In the genomic region with DNA sequence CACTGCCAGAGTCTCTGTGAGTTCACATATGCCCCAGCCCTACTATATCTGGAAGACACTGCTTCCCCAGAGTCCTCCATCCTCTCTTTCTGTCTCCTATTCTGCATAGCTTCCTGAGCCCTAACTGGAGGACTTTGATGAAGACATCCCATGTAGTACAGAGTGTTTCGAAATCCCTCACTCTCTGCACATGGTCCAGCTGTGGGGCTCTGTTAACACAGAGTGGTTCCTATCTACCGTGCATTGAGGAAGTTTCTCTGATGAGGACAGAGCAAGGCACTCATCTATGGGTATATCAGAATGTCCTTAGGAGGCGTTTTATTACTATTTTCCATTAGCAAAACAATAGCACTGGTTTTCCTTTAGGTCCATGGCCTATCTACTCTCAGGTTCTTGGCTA, we compare ENCODE assay signal across 19 mouse cellular contexts.
"Had no signal": no experiment of that assay in that cellular context is flagged by ENCODE, and none has a peak within 500 bp of the region (broad histone marks: within the 10 kb centered on the region; RNA-seq: fewer than 3 reads in every experiment).

No protein-coding gene starts in this region.

- H3K27ac ChIP-seq: intestine, embryonic 15.5 days; kidney, embryonic 15.5 days; left cerebral cortex, adult 2 months; liver, embryonic 14.5 days; midbrain, embryonic 10.5 days; midbrain, embryonic 13.5 days; stomach, embryonic 15.5 days had no signal

- ATAC-seq: intestine, embryonic 15.5 days; midbrain, embryonic 13.5 days; midbrain, embryonic 16.5 days had no signal

- H3K9ac ChIP-seq: intestine, embryonic 15.5 days; kidney, embryonic 15.5 days; liver, embryonic 14.5 days; midbrain, embryonic 13.5 days; stomach, embryonic 15.5 days had no signal

- H3K4me2 ChIP-seq: intestine, embryonic 15.5 days; kidney, embryonic 15.5 days; liver, embryonic 11.5 days; midbrain, embryonic 13.5 days; stomach, embryonic 15.5 days had no signal

- H3K9me3 ChIP-seq: intestine, embryonic 15.5 days; kidney, embryonic 15.5 days; midbrain, embryonic 10.5 days; midbrain, embryonic 13.5 days; stomach, embryonic 15.5 days had no signal

- H3K4me3 ChIP-seq: intestine, embryonic 15.5 days; kidney, embryonic 15.5 days; left cerebral cortex, adult 2 months; megakaryocyte, embryonic 14.5 days; midbrain, embryonic 10.5 days; midbrain, embryonic 13.5 days; stomach, embryonic 15.5 days had no signal

- H3K4me1 ChIP-seq: intestine, embryonic 15.5 days; kidney, embryonic 15.5 days; midbrain, embryonic 13.5 days; stomach, embryonic 15.5 days had no signal

- DNase-seq: kidney, adult 11 months; kidney, adult 8-10 months; kidney, postnatal 10 days; kidney, postnatal 4 days; lung, adult 18-20 months; lung, postnatal 36 days; right cerebral cortex, postnatal 25 days; spleen, adult 18-20 months; thymus, postnatal 25 days had no signal

- H3K36me3 ChIP-seq: intestine, embryonic 15.5 days; kidney, embryonic 15.5 days; midbrain, embryonic 10.5 days; midbrain, embryonic 13.5 days; stomach, embryonic 15.5 days had no signal

- H3K27me3 ChIP-seq: intestine, embryonic 15.5 days; kidney, embryonic 15.5 days; midbrain, embryonic 13.5 days; stomach, embryonic 15.5 days had no signal
